Mouse (Mus musculus) ES-E14 (cell line): ENCODE data around the gene Itga9.

Experiments used
- MAFK ChIP-seq: IDR thresholded peaks from 2 replicates; pipeline ENCODE4 v1.6.1; 2014; ENCODE audit warnings: mild to moderate bottlenecking, low read depth, low read length, inconsistent platforms; ENCODE audit not compliant: insufficient read depth
- ZC3H11A ChIP-seq: IDR thresholded peaks from 2 replicates; pipeline ENCODE4 v1.6.1; 2012; ENCODE audit warnings: low read depth, mild to moderate bottlenecking, inconsistent platforms, low read length, borderline replicate concordance

- TF ChIP-seq MAFK (peak; percentile 54; the same call in 1 of the 2 replicates), ZC3H11A (no peak)
Observed at GRCm38 (mm10) chr9:118715971-118716628, 109.6 kb downstream of the Itga9 start.
